Mouse (Mus musculus) heart, adult 2 months (tissue): ENCODE data around the gene Hexb. TPM values are rescaled to one million over a fixed set of nuclear protein-coding genes. Genes with fewer than 3 reads are reported as not detected.

Experiments used
- DNase-seq, 2 experiments: peaks; one replicate each; pipeline ENCODE4 v3.0.0; 2021
- H3K27ac ChIP-seq: fragments of 200-600 bp; 2 replicates; pipeline ENCODE4 v1.8.1; 2022
- H3K27me3 ChIP-seq: fragments of 200-500 bp; 2 replicates; pipeline ENCODE4 v1.6.1; 2012; ENCODE audit warnings: mild to moderate bottlenecking, low read length, inconsistent platforms, mixed read lengths; ENCODE audit not compliant: control insufficient read depth, insufficient read depth
- H3K36me3 ChIP-seq: fragments of 200-500 bp; 2 replicates; pipeline ENCODE4 v1.6.1; 2012; ENCODE audit warnings: low read length, inconsistent platforms; ENCODE audit not compliant: control insufficient read depth, insufficient read depth
- H3K4me1 ChIP-seq: fragments of 200-500 bp; 2 replicates; pipeline ENCODE4 v1.6.1; 2011; ENCODE audit warnings: low read length; ENCODE audit not compliant: control insufficient read depth, insufficient read depth
- H3K4me3 ChIP-seq: fragments of 200-600 bp; 2 replicates; pipeline ENCODE4 v1.8.1; 2022
- H3K79me2 ChIP-seq: fragments of 200-500 bp; replicated peaks from 2 replicates; pipeline ENCODE4 v1.6.1; 2012; ENCODE audit warnings: mild to moderate bottlenecking, inconsistent platforms, low read length, moderate library complexity, mixed read lengths; ENCODE audit not compliant: control insufficient read depth, insufficient read depth
- H3K9ac ChIP-seq: fragments of 200-500 bp; 2 replicates; pipeline ENCODE4 v1.6.1; 2012; ENCODE audit warnings: low read depth, mild to moderate bottlenecking, control low read depth, inconsistent platforms, low read length, mixed read lengths
- CTCF ChIP-seq: fragments of 200-600 bp; IDR thresholded peaks from 2 replicates; pipeline ENCODE4 v1.8.1; 2022; ENCODE audit warnings: antibody characterized with exemption, mild to moderate bottlenecking, moderate library complexity
- EP300 ChIP-seq: fragments of 200-500 bp; IDR thresholded peaks from 2 replicates; pipeline ENCODE4 v1.6.1; 2011; ENCODE audit warnings: low read depth, low read length, control low read depth; ENCODE audit not compliant: insufficient read depth
- POLR2A ChIP-seq: fragments of 200-500 bp; IDR thresholded peaks from 2 replicates; pipeline ENCODE4 v1.6.1; 2011; ENCODE audit warnings: mild to moderate bottlenecking, low read depth, low read length, control low read depth; ENCODE audit not compliant: insufficient read depth
- WGBS: fragments of 180-500 bp; shearing (Covaris S2); methylation state at CpG from one replicate; pipeline ENCODE4 v1.1.7; 2018; 5-methylcytosine and 5-hydroxymethylcytosine counted together
- intact Hi-C: fragments of 180-260 bp; cut with DNase I; formaldehyde crosslinking; loops from one replicate; pipeline ENCODE4 v1.15.1; 2025
- polyA plus RNA-seq: library from polyadenylated mRNA; depleted of rRNA; stranded (reverse); fragments of >200 nt; gene quantifications from 2 replicates; pipeline ENCODE4 v1.2.3, GENCODE M21; 2012
- total RNA-seq, 2 experiments: library from RNA; stranded (reverse); gene quantifications; 2 replicates each; pipeline ENCODE4 v1.2.3; 2021

Gene Hexb
- total and polyA plus RNA-seq, 3 experiments, result 21.2 to 21.7 (median 21.3) TPM

DNA sequence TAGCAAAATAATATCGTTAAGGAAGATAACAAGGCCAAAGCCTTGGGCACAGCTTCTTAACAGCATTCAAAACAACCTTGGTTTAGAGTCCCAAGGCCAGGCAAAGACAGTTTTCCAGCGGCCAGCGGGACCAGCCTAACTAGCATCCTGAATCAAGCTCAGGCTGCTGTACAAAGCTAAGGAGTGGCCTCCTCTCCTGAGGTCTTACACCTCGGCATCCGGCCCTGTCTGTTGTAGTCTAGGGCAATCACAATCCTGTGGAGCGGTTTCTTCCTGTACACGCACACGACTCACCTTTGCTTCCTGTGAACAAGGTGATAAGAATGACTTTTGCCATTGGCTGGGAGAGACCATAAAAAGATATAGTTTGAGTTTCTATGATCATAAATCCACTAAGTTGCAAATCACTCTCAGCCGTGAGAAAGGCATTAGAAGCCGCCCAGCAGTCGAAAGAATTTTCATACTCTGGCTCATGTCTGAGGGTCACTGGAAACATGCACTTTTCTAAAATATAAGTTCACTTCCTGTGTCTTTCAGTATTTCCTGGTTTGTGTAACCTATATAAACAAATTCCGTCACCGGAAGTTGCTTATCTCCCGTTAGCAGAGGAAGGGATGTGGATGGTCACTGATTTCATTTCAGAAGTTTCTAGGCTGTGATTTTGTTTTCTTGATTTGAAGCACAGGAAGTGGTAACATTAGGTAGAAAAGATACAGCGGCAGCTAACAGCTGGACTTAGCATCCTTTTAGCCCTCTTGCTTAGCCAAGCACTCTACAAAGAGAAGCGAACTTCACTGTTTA, 40.2 kb upstream of the Hexb start:
- no peak for TF ChIP-seq EP300
- no peak for TF ChIP-seq POLR2A
- TF ChIP-seq CTCF, result no peak
- 40% methylated on average over 16 of the region's 16 CpGs for WGBS
- Histone ChIP-seq H3K9ac (no peak overlapping the region), H3K4me3 (no peak overlapping the region), H3K79me2 (no peaks in the 10 kb centered on the region), H3K4me1 (peaks cover 11% of the 10 kb centered on the region), H3K36me3 (no peaks in the 10 kb centered on the region), H3K27me3 (no peaks in the 10 kb centered on the region), H3K27ac (no peak overlapping the region; the same call in 1 of the 2 replicates)
- intact Hi-C loops, result loop anchor here (5.0 to 10.0 kb wide), 4 partner anchors 349 to 786 kb away; no protein-coding TSS in a partner anchor
- no peak for DNase-seq

- H3K9ac ChIP-seq, result no peak overlapping the region
- 79% methylated on average over 3 of the region's 3 CpGs for WGBS
- DNase-seq, result no peak
- no peak overlapping the region for H3K27ac ChIP-seq
- no peak overlapping the region for H3K4me3 ChIP-seq
- H3K79me2 ChIP-seq, result no peaks in the 10 kb centered on the region
- TF ChIP-seq EP300, result no peak
- TF ChIP-seq CTCF, result no peak
- no peak for TF ChIP-seq POLR2A
- no peaks in the 10 kb centered on the region for H3K36me3 ChIP-seq
- no peaks in the 10 kb centered on the region for H3K27me3 ChIP-seq
- intact Hi-C loops, result loop anchor here (5.0 to 10.0 kb wide), 4 partner anchors 350 to 787 kb away; no protein-coding TSS in a partner anchor
- H3K4me1 ChIP-seq, result peaks cover 8% of the 10 kb centered on the region
Measured at GRCm38 (mm10) chr13:97237700-97238099, 39.5 kb upstream of the Hexb start.

DNA sequence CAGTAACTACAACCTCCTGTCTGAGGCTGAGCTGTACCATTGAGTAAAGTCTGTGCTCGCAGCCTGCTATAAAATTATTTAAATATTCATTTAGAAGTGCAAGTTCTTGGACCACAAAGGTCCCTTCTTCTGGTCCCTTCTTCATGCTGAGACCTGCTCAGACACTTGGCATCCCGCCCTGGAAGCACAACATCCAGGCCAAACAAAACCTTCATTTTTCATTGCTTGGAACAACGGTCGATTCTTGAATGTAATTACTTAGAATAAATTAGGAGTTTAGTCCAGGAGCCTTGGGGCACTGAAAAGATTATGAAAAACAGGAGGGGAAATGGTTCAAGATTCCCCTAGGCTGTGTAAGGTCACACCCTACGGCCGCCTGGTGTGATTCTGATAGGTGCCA, 37.8 kb upstream of the Hexb start:
- no peak for DNase-seq
- intact Hi-C loops, result loop anchor here (1.0 to 10.0 kb wide), 5 partner anchors 351 to 789 kb away; no protein-coding TSS in a partner anchor
- H3K4me1 ChIP-seq, result peaks cover 3% of the 10 kb centered on the region
- no peaks in the 10 kb centered on the region for H3K27me3 ChIP-seq
- TF ChIP-seq EP300 (no peak), CTCF (no peak), POLR2A (no peak)
- H3K4me3 ChIP-seq, result no peak overlapping the region
- no peaks in the 10 kb centered on the region for H3K36me3 ChIP-seq
- H3K79me2 ChIP-seq, result no peaks in the 10 kb centered on the region
- no peak overlapping the region for H3K9ac ChIP-seq
- 85% methylated on average over 6 of the region's 6 CpGs for WGBS
- H3K27ac ChIP-seq, result no peak overlapping the region

DNA sequence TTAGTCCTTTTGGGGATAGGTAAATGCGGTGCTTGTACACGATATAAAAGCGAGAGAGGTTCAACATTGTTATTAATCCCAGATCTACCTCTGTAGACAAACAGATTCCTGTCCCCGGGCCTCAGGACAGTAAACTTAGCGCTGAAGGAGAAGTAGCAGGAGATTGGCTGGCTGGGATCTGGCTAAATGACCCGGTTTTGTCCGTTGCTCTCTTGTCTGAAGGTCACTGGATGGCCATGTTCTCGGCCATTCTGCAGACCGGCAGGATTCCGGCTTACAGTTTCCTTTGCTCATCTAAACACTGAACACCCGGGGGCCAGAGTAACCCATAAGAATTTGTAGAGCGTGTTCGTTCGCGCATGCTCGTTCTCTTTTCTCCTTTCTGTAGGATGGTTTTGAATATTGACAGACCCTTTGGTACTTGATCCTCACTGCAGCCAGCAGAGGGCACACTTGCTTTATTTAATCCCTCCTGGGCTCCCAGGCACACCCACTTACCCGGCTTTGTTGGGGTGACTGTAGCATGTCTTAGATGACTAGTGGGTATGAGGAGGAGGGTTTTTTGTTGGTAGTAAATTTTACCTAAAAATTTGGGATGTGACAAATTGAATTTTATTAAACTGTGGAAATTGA, 36.7 kb upstream of the Hexb start:
- peak; percentile 76; the same call in 1 of the 2 replicates for TF ChIP-seq EP300
- peak; percentile 93 for TF ChIP-seq CTCF
- no peak for TF ChIP-seq POLR2A
- no peak overlapping the region for H3K27ac ChIP-seq
- 21% methylated on average over 17 of the region's 17 CpGs for WGBS
- intact Hi-C loops, result loop anchor here (1.0 to 10.0 kb wide), 5 partner anchors 352 to 790 kb away; no protein-coding TSS in a partner anchor
- H3K4me1 ChIP-seq, result peaks cover 3% of the 10 kb centered on the region
- peak; percentile 80 to 87 for DNase-seq
- H3K4me3 ChIP-seq, result no peak overlapping the region
- H3K27me3 ChIP-seq, result no peaks in the 10 kb centered on the region
- no peaks in the 10 kb centered on the region for H3K79me2 ChIP-seq
- H3K36me3 ChIP-seq, result no peaks in the 10 kb centered on the region
- H3K9ac ChIP-seq, result no peak overlapping the region

- WGBS, result 74% methylated on average over 2 of the region's 2 CpGs
- Histone ChIP-seq H3K27ac (no peak overlapping the region), H3K27me3 (no peaks in the 10 kb centered on the region), H3K4me1 (no peaks in the 10 kb centered on the region), H3K4me3 (no peak overlapping the region), H3K9ac (no peak overlapping the region), H3K79me2 (no peaks in the 10 kb centered on the region), H3K36me3 (no peaks in the 10 kb centered on the region)
- intact Hi-C loops, result loop anchor here (10.0 kb wide), 1 partner anchor 792 kb away; no protein-coding TSS in a partner anchor
- TF ChIP-seq CTCF (peak; percentile 47), EP300 (no peak), POLR2A (no peak)
- DNase-seq, result no peak
Measured at GRCm38 (mm10) chr13:97233092-97233491, 34.9 kb upstream of the Hexb start.

GRCm38 (mm10) chr13:97230101-97230500, 31.9 kb upstream of the Hexb start:
- H3K36me3 ChIP-seq, result no peaks in the 10 kb centered on the region
- H3K4me1 ChIP-seq, result no peaks in the 10 kb centered on the region
- H3K27me3 ChIP-seq, result no peaks in the 10 kb centered on the region
- TF ChIP-seq POLR2A (no peak), EP300 (no peak), CTCF (no peak)
- intact Hi-C loops, result loop anchor here (10.0 kb wide), 1 partner anchor 795 kb away; no protein-coding TSS in a partner anchor
- no peak for DNase-seq
- H3K9ac ChIP-seq, result no peak overlapping the region
- WGBS, result 62% methylated on average over 3 of the region's 3 CpGs
- H3K79me2 ChIP-seq, result no peaks in the 10 kb centered on the region
- no peak overlapping the region for H3K27ac ChIP-seq
- no peak overlapping the region for H3K4me3 ChIP-seq
